Mouse (Mus musculus) gastrocnemius, adult 8-10 months (tissue): ENCODE data around the gene Rph3al. TPM values are rescaled to one million over a fixed set of nuclear protein-coding genes. Genes with fewer than 3 reads are reported as not detected.
A peak's percentile ranks its signal among the peaks of the same experiment; 100 is the strongest.

Experiments used
- DNase-seq, 2 experiments: peaks; one replicate each; pipeline ENCODE4 v3.0.0; 2022; ENCODE audit warnings: low spot score in 2 of 2
- total RNA-seq, 4 experiments: library from RNA; stranded (reverse); gene quantifications; 2 replicates each; pipeline ENCODE4 v1.2.4; 2022

The Rph3al gene
- total RNA-seq, 4 experiments from 2014 or later, result 14.1 to 17.5 (median 14.9) TPM

GRCm38 (mm10) chr11:75950459-75950858 lies 12.2 kb upstream of the Rph3al start:
- DNase-seq, result no peak

- DNase-seq, result no peak
These were observed 10.6 kb upstream of the Rph3al start for GRCm38 (mm10) chr11:75948789-75949188.

- DNase-seq, result no peak
These were observed 9.0 kb upstream of the Rph3al start for GRCm38 (mm10) chr11:75947223-75947622.

- no peak for DNase-seq
These were observed 7.7 kb upstream of the Rph3al start for GRCm38 (mm10) chr11:75945805-75946450.

DNA sequence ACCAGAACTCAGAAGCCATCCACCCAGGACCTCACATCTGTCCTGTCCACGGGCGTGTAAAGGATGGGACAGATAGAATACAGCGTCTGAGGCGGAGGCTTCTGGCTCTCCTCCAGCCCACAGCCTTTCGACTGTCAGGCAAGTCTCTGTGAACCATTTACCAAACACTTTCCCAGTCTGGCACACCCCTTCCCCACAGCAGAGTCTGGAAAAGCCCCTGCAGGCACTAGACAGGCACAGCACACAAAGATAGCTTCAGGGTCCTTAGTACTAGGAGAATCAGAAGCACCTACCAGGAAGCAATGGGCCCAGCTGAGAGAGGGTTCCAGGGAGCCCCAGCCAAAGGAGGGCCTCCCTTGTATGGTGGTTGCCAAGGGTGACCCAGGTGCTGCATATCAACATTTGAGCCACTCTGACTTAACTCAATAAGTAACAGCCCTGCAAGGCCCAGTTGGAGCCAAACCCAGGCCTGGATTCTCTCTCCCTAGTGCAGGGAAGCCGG lies 808 bp downstream of the Rph3al start:
- no peak for DNase-seq

DNA sequence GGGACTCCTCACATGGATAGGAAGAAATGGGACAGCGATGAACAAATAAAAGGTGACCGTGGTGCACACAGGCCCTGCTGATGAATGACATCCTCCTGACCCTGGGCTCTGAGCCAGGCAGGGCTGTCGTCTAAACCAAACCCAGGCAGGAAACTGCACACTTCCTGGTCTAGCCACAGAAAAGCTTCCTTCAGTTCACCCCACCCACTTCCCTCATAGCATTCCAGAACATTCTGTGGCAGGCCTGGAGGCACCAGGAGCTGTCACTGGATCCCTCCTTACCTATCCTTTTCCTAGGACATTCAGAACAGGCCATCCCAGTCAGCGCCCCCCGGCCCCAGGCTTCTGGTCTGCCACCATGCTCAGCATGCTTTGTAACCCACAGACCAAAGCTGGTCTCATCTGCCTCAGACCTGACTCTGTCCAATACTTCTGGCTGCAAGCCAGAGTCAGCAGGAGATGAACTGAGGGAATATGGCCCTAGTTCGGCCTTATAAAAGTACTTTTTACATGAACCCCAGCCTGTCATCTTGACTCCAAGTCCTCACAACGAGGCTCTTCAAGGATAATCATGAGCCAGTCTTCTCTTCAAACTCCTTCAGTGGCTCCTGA lies 2.3 kb downstream of the Rph3al start:
- DNase-seq, result peak; percentile 41 to 54

DNA sequence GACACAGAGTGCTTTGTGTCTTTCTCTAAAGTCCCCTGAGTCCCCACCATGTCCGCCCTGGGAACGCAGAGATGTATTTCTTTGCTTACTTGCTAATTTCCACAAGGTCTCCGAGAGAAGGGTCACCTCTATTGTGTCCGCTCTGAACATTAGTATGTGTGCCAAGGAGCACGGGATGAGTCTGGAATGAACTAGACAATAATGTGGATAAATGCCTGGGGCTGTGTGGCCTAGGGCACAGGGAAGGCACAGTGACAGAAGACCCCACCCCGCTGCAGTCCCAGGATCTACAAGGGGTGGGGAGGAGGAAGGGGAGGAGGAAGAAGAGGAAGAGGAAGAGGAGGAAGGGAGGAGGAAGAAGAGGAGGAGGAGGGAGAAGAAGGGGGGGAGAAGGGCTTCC lies 3.8 kb downstream of the Rph3al start:
- DNase-seq, result no peak

DNA sequence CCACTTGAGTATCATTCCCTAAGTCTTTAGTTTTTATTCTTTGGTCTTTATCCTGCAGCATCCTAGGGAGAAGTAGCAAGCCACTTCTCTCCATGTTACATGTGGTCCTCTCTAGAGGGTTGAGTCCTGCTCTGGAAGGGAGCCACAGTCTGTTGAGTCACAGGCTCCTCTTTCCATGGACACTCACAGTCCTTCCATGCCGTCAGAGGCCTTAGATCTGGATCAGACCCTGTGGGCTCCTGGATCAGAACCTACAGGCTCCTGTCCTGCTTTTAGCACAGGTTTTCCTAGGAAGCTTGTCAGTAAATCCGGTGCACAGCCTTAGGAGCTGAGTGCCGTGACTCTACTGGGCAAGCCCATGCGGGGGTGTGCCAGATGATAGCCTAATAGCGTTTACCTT lies 4.9 kb downstream of the Rph3al start:
- DNase-seq, result no peak

GRCm38 (mm10) chr11:75930911-75931678 lies 7.1 kb downstream of the Rph3al start:
- no peak for DNase-seq

- no peak for DNase-seq
These were observed 8.0 kb downstream of the Rph3al start for GRCm38 (mm10) chr11:75930208-75930607.

- DNase-seq, result no peak
These were observed 10.3 kb downstream of the Rph3al start for GRCm38 (mm10) chr11:75927881-75928280.

GRCm38 (mm10) chr11:75926431-75927312 lies 11.6 kb downstream of the Rph3al start:
- no peak for DNase-seq

DNA sequence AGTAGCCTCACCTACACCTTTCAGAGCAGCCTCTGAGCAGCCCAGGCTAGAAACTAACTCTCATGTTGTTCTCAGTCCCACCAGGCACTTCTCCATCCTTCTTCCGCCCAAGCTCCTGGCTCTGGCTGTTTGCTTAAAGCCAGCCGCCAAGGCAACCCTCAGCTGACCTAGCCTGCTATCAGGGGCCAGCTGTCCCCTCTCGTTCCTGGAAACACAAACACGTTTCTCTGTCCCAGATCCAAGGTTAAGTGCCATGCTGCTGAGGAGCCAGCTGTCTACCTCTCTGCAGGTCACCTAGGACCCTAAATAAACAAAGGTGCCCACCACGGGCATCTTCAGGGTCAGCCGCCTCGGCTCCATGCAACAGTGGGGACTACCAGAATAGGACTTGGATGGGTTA lies 12.4 kb downstream of the Rph3al start:
- DNase-seq, result no peak

DNA sequence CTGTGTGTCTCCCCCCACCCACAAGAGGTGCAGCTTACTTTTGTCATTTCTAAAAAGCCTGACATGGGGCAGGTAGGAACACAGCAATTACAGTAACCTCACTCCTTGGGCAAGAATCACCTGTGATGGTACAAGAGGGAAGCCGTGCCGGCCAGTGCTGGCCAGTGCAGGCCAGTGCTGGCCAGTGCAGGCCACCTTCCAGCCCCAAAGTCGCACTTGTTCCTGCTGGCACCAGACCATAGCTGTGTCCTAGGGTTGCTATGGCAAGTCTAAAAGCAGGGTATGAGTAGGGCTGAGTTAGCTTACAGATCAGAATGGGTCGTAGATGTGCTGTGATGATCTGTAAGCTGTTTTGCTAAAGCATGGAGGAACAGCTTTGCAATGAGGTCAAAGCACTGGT lies 15.5 kb downstream of the Rph3al start:
- no peak for DNase-seq

- no peak for DNase-seq
These were observed 19.1 kb downstream of the Rph3al start for GRCm38 (mm10) chr11:75919139-75919538.

DNA sequence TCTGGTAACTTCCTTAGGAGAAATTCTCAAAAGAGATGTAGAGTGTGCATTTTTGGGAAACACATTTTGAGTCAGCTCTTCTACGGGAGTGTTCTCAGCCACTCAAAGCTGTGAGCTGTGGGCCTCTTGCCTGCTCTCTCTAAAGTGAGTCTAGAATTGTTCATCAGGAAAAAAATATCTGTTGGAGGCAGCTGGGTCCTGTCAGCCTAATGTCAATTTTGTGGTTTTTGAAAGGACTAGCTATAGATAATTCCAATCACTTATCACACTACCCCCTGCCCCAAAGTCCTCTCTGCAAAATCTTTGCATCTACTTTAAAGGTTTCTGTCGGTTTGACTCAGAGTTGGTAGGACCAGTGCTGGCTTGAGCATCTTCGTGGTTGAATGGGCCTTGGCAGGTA lies 20.9 kb downstream of the Rph3al start:
- no peak for DNase-seq

- DNase-seq, result peak in 1 of 2 experiments; percentile 31
These were observed 24.3 kb downstream of the Rph3al start for GRCm38 (mm10) chr11:75913953-75914352.

DNA sequence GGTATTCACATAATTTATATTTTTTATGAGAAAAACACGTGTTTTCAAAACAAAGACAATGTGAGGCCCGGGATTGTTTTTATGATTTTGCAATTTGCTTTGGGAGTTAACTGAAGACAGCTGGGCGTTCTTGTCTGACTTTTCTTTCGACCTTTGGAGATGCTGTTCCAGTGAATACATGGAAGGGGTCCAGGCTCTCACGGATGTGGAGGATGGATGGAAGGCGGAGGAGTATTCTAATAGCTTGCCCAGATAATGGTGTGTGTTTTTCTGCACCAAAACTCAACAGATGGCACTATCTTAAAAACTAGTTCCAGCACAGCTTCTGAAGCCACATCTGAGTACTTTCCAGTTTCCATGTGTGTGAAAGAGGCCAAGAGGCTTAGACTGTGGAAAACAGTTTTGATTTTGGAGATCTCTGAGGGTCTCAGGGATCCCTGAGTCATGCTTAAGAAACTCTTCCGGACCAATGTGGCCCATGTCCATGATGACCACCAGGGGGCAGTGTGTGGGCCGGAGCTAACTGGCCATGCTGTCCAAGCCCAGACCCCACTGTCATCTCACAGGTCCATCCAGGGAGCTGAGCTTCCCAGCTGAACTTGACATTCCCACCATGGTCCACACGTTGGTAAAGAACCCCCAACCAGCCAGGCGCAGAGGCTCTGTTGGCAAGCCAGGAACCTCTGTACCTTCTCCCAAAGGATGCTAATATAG lies 25.1 kb downstream of the Rph3al start:
- peak; percentile 37 to 40 for DNase-seq

GRCm38 (mm10) chr11:75911962-75912361 lies 26.3 kb downstream of the Rph3al start:
- DNase-seq, result no peak

- DNase-seq, result no peak
These were observed 28.4 kb downstream of the Rph3al start for GRCm38 (mm10) chr11:75909702-75910429.
